Mouse (Mus musculus) kidney, adult 2 months (tissue): ENCODE results near the gene Rsph6a.

Experiments
- CTCF ChIP-seq: fragments of 200-500 bp; conservative IDR thresholded peaks from 2 replicates; pipeline ENCODE4 v1.5.1; 2011; ENCODE audit warnings: low read depth, mild to moderate bottlenecking, control low read depth, low read length, moderate library complexity, mixed read lengths; ENCODE audit not compliant: insufficient read depth, insufficient read length
- POLR2A ChIP-seq: fragments of 200-500 bp; IDR thresholded peaks from one replicate; pipeline ENCODE4 v1.6.1; 2011; ENCODE audit warnings: low read depth, low read length, control low read depth

DNA sequence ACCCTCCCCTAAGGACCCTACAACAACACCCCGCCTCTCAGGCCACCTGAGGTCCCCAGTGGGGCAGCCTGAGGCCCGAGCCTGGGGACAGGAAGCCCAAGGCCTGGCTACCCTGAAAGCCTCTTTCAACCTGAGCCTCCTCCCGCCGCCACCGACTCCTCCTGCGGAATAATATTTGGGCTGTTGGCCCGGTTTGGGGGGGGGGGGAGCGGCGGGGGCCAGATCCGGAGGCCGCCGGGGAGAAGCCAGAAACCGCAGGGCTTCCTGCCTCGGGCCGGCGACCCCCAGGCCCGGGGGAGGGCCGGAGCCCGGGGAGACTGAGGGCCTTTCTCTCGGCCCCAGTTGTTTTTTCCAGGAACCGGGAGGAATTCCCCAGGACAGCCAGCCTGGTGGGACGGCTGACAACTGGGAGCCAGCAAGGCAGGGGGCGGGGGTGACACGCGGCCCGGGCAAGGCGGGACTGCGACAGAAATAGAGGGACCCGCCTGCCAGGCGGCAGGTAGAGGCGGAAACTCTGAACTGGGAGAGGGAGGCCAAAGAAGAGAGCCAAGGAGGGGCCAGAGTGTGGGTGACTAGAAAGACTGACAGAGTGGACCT lies 42.4 kb upstream of the Rsph6a start:
- TF ChIP-seq POLR2A (no peak), CTCF (no peak)
